Mouse (Mus musculus) fat pad, adult 2 months (tissue): ENCODE data around the gene Neurod4.

Experiments
- DNase-seq: peaks from one replicate; pipeline ENCODE4 v3.0.0-alpha.2; 2011; ENCODE audit warnings: low read depth, low spot score; ENCODE audit errors: extremely low read depth

Neurod4 gene

GRCm38 (mm10) chr10:130238318-130239209 lies 41.5 kb downstream of the Neurod4 start:
- DNase-seq: no peak

GRCm38 (mm10) chr10:130234576-130234975 lies 45.5 kb downstream of the Neurod4 start:
- no peak for DNase-seq

GRCm38 (mm10) chr10:130232117-130232516 lies 47.9 kb downstream of the Neurod4 start:
- DNase-seq: no peak

- no peak for DNase-seq
Observed at GRCm38 (mm10) chr10:130229584-130229983, 50.5 kb downstream of the Neurod4 start.

- no peak for DNase-seq
Observed at GRCm38 (mm10) chr10:130228246-130228645, 51.8 kb downstream of the Neurod4 start.

GRCm38 (mm10) chr10:130225034-130225433 lies 55.0 kb downstream of the Neurod4 start:
- no peak for DNase-seq
